Comparison of ENCODE assay signal across 14 mouse cellular contexts in genomic region chr12:16210553-16210952, GRCm38 (mm10).
DNase-seq lines count a peak whose midpoint lies in the region; ATAC-seq lines count a peak whose summit lies in the region.
"Had no signal": no experiment of that assay in that cellular context is flagged by ENCODE, and none has a peak within 500 bp of the region (broad histone marks: within the 10 kb centered on the region; RNA-seq: fewer than 3 reads in every experiment).

No protein-coding gene starts in this region.

- H3K4me3 ChIP-seq in heart, embryonic 15.5 days = no peak overlapping the region
- H3K4me3 ChIP-seq: layer of hippocampus, adult 2 months; liver, embryonic 13.5 days; neural tube, embryonic 12.5 days had no signal

- no peak overlapping the region for H3K9ac ChIP-seq in heart, embryonic 15.5 days
- H3K9ac ChIP-seq: liver, embryonic 13.5 days; neural tube, embryonic 12.5 days had no signal

- H3K27me3 ChIP-seq in heart, embryonic 15.5 days = no peaks in the 10 kb centered on the region
- H3K27me3 ChIP-seq: liver, embryonic 13.5 days; neural tube, embryonic 12.5 days had no signal

- 0 out of 2 replicates have a peak, but pooled peaks have one; percentile 35 for ATAC-seq in heart, embryonic 15.5 days (replicated peaks; ENCODE audit: insufficient number of reproducible peaks, insufficient read depth, low FRiP score, low read depth)
- peak; percentile 97 for ATAC-seq in common myeloid progenitor, adult 5-6 weeks (replicated peaks; ENCODE audit: low read depth, poor library complexity, severe bottlenecking)
- ATAC-seq in frontal cortex, adult (ENCODE audit: low TSS enrichment) = no peak
- ATAC-seq: hindbrain, postnatal 0 days had no signal

- H3K9me3 ChIP-seq in heart, embryonic 15.5 days (replicated peaks) = no peaks in the 10 kb centered on the region
- H3K9me3 ChIP-seq: liver, embryonic 13.5 days; neural tube, embryonic 12.5 days had no signal

- H3K4me2 ChIP-seq in heart, embryonic 15.5 days = no peak overlapping the region
- H3K4me2 ChIP-seq: liver, embryonic 13.5 days; midbrain, embryonic 11.5 days; neural tube, embryonic 12.5 days had no signal

- no peak overlapping the region for H3K27ac ChIP-seq in heart, embryonic 15.5 days
- H3K27ac ChIP-seq: hindbrain, postnatal 0 days; layer of hippocampus, adult 2 months; liver, embryonic 13.5 days; neural tube, embryonic 12.5 days had no signal

- DNase-seq in heart, postnatal 14 days = no peak
- DNase-seq in urinary bladder, postnatal 14 days (ENCODE audit: low spot score) = peak; percentile 7
- no peak for DNase-seq in urinary bladder, postnatal 10 days (ENCODE audit: low spot score)
- DNase-seq in spleen, postnatal 10 days (ENCODE audit: low spot score in 2 of 2) = no peak
- DNase-seq in cerebellum, postnatal 36 days = no peak
- DNase-seq: liver, embryonic 13.5 days; thymus, postnatal 14 days had no signal

- 23% methylated on average over 4 of the region's 4 CpGs for WGBS in heart, embryonic 15.5 days

- intact Hi-C loops in heart, postnatal 14 days (cut with DNase I) = no loop called here

- peaks cover 6% of the 10 kb centered on the region; the same call in 1 of the 2 replicates for H3K4me1 ChIP-seq in heart, embryonic 15.5 days (replicated peaks)
- H3K4me1 ChIP-seq: neural tube, embryonic 12.5 days had no signal

- H3K36me3 ChIP-seq in heart, embryonic 15.5 days = no peaks in the 10 kb centered on the region
- H3K36me3 ChIP-seq: liver, embryonic 13.5 days; neural tube, embryonic 12.5 days had no signal
